Mouse (Mus musculus) heart, embryonic 13.5 days (tissue): ENCODE results near the gene Mki67. TPM values are rescaled to one million over a fixed set of nuclear protein-coding genes. Genes with fewer than 3 reads are reported as not detected.

Experiments
- ATAC-seq: fragments of 200-750 bp; cut with Nextera tagmentation; 2 replicates; pipeline ENCODE4 v1.8.0; 2017; ENCODE audit warnings: moderate TSS enrichment; ENCODE audit not compliant: insufficient number of reproducible peaks, low FRiP score, low TSS enrichment; ENCODE audit errors: extremely low read depth
- H3K27ac ChIP-seq: fragments of 300-500 bp; sonication (generic); replicated peaks from 2 replicates; pipeline ENCODE4 v1.5.1; 2015; ENCODE audit warnings: moderate library complexity, mild to moderate bottlenecking, inconsistent platforms
- H3K27me3 ChIP-seq: fragments of 300-500 bp; sonication (generic); replicated peaks from 2 replicates; pipeline ENCODE4 v1.6.1; 2015; ENCODE audit warnings: mild to moderate bottlenecking, inconsistent platforms
- H3K36me3 ChIP-seq: fragments of 300-500 bp; sonication (generic); 2 replicates; pipeline ENCODE4 v1.6.1; 2015; ENCODE audit warnings: mild to moderate bottlenecking, inconsistent platforms
- H3K4me1 ChIP-seq: fragments of 300-500 bp; sonication (generic); 2 replicates; pipeline ENCODE4 v1.6.1; 2015; ENCODE audit warnings: inconsistent platforms
- H3K4me2 ChIP-seq: fragments of 300-500 bp; sonication (generic); 2 replicates; pipeline ENCODE4 v1.6.1; 2015; ENCODE audit warnings: inconsistent platforms, mild to moderate bottlenecking, moderate library complexity
- H3K4me3 ChIP-seq: fragments of 300-500 bp; sonication (generic); 2 replicates; pipeline ENCODE4 v1.5.1; 2015; ENCODE audit warnings: moderate library complexity, mild to moderate bottlenecking, inconsistent platforms
- H3K9ac ChIP-seq: fragments of 300-500 bp; sonication (generic); 2 replicates; pipeline ENCODE4 v1.6.1; 2015; ENCODE audit warnings: inconsistent platforms, mild to moderate bottlenecking, moderate library complexity
- H3K9me3 ChIP-seq: fragments of 300-500 bp; sonication (generic); 2 replicates; pipeline ENCODE4 v1.6.1; 2016; ENCODE audit warnings: inconsistent platforms
- WGBS: fragments of 180-500 bp; shearing (Covaris S2); methylation state at CpG from one replicate; pipeline ENCODE4 v1.1.7; 2015; ENCODE audit warnings: mixed read lengths; 5-methylcytosine and 5-hydroxymethylcytosine counted together
- polyA plus RNA-seq: library from polyadenylated mRNA; unstranded; fragments of >200 nt; fragmentation: Nextera tagmentation; extraction: Ambion mirVana; gene quantifications from 2 replicates; pipeline ENCODE4 v1.2.1, GENCODE M21; 2015

Mki67 gene
- polyA plus RNA-seq, 1 experiment from 2014 or later, result 26.2 TPM

DNA sequence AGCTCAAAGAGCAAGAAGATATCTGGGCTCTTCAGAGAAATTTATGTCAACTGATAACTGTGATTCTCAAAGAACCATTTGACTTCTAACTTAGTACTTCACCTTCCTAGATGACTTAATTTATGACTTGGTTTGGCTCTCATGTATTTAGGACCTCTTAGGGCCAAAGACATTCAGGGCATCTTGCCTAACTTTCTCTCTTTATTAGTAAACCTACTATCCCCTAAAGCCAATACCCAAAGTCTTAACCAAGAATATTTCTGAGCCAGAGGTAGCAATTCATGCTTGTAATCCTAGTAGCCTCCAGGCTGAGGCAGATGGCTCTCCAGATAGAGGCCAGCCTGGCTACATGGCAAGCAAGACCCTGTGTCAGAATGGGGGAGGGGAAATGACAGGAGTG, 55.8 kb downstream of the Mki67 start:
- Histone ChIP-seq H3K27ac (no peak overlapping the region), H3K4me3 (no peak overlapping the region), H3K27me3 (0 out of 2 replicates have a peak, but pooled peaks cover under 1% of the 10 kb centered on the region), H3K4me2 (no peak overlapping the region), H3K36me3 (no peaks in the 10 kb centered on the region), H3K9me3 (no peaks in the 10 kb centered on the region), H3K9ac (no peak overlapping the region), H3K4me1 (0 out of 2 replicates have a peak, but pooled peaks cover 2% of the 10 kb centered on the region)
- ATAC-seq, result no peak

DNA sequence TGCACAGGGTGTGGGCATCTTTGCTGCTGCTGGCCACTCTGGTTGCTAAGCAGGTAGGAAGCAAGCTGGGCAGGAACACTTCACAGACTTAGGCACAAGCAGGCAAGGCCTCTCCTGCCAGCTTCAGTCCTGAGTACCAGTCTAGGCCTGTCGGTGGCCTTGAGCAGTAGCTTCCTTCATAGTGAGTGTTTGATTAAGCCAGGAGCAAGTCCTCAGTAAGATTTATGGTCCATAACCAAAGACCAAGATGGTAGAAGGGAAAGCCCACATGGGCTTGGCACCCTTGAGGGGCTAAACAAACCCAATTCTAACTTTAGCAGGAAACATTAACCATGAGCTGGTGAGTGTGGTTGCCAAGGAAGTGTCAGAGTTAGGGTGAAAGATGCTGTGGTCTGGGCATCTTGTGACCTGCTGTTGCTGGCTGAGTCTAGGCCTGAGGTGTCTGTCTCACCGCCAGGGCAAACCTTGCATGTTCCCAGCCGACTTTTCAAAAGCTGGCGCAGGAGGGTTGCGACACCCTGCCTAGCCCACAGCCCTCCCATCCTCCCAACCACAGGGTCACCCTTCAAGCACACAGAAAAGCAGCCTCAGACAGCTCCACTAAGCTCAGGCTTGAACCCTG, 56.7 kb downstream of the Mki67 start:
- no peak; the same call in 1 of the 2 replicates for ATAC-seq
- Histone ChIP-seq H3K4me1 (0 out of 2 replicates have a peak, but pooled peaks cover 2% of the 10 kb centered on the region), H3K36me3 (no peaks in the 10 kb centered on the region), H3K27ac (no peak overlapping the region), H3K4me3 (no peak overlapping the region), H3K9me3 (no peaks in the 10 kb centered on the region), H3K27me3 (peaks cover 4% of the 10 kb centered on the region; the same call in 1 of the 2 replicates), H3K9ac (no peak overlapping the region), H3K4me2 (no peak overlapping the region)
- WGBS, result 85% methylated on average over 5 of the region's 5 CpGs

DNA sequence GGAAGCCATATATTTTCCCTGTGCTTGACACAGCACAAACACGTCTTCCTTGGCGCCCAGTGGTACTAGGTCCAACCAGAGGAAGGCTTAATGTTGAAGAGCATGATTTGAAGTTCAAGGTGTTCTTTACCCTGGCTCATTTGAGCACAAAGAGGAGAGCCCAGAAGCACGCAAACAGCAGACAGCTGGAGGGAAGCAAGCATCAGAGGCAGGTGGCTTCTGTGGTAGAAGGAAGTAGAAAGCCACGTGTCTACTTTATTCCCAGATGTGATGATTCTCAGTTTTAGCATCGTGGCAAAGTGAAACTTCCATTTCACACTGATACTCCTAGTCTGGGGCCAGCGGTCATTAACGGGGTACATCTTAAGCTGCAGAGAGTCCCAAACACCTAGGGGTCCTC, 58.0 kb downstream of the Mki67 start:
- Histone ChIP-seq H3K9me3 (no peaks in the 10 kb centered on the region), H3K27ac (no peak overlapping the region), H3K27me3 (peaks cover 6% of the 10 kb centered on the region; the same call in 1 of the 2 replicates), H3K4me1 (0 out of 2 replicates have a peak, but pooled peaks cover 2% of the 10 kb centered on the region), H3K4me2 (no peak overlapping the region), H3K9ac (no peak overlapping the region), H3K4me3 (no peak overlapping the region), H3K36me3 (no peaks in the 10 kb centered on the region)
- 82% methylated on average over 7 of the region's 7 CpGs for WGBS
- no peak for ATAC-seq

DNA sequence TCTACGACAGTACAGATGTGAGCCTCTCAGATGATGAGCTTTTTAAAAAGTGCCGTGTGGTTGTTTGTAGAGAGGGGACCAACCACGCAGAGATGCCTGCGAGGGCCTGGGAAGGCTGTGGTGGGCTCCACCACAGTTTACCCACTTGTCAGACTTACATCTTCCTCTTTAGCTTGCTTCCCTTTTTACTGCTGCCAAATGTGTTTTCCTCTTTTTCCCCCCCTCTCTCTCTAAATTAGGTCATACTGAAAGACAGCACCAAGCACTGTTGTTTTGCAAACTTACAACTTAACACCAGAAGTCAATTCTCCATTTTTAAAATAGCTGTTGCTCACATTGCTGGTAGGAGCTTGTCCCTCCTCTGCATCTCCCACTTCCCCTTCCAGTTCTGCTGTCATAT, 61.0 kb downstream of the Mki67 start:
- H3K27me3 ChIP-seq, result peaks cover 6% of the 10 kb centered on the region; the same call in 1 of the 2 replicates
- no peak for ATAC-seq
- H3K9me3 ChIP-seq, result no peaks in the 10 kb centered on the region
- H3K9ac ChIP-seq, result no peak overlapping the region
- no peak overlapping the region for H3K4me3 ChIP-seq
- no peak overlapping the region for H3K4me2 ChIP-seq
- no peaks in the 10 kb centered on the region for H3K36me3 ChIP-seq
- H3K4me1 ChIP-seq, result peaks cover 8% of the 10 kb centered on the region; the same call in 1 of the 2 replicates
- H3K27ac ChIP-seq, result no peak overlapping the region
- 63% methylated on average over 4 of the region's 4 CpGs for WGBS

DNA sequence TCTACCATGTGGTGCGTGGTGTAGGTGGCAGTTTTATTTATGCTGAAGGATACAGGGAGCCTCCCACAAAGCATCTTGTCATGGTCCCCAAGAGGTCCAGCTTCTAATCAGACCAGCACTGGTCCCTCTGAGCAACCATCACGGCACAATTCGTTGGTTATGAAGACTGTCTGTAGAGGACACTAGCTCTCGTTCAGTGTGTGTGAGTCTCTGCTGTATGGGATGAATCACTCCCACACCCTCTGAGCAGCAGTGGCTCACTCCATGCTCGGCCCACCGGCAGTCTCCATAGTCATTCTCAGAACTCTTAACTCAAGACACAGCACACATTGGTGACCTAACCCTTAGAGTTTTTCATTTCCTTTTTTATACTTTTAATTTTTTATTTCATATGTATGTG, 61.9 kb downstream of the Mki67 start:
- no peaks in the 10 kb centered on the region for H3K9me3 ChIP-seq
- whole genome bisulfite sequencing, result 71% methylated on average over 6 of the region's 6 CpGs

DNA sequence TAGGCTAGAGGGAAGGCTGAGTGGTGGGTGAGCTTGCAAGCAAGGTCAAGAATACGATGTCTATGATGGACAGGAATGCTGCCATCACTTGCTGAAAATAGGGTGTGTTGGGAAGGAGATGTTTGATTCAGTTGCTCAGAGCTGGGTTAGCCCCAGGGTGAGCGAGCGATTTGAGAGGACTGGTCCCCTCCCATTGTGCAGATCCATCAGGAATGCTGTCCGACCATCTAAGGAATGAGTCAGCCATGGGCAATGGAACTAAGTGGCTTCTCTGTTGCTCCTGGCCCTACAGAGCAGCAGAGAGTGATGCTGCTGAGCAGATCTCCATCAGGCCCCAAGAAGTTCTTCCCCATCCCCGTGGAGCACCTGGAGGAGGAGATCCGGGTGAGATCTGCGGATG, 62.6 kb downstream of the Mki67 start:
- H3K4me3 ChIP-seq, result no peak overlapping the region
- H3K9me3 ChIP-seq, result no peaks in the 10 kb centered on the region
- H3K27me3 ChIP-seq, result peaks cover 6% of the 10 kb centered on the region; the same call in 1 of the 2 replicates
- H3K36me3 ChIP-seq, result no peaks in the 10 kb centered on the region
- ATAC-seq, result no peak
- no peak overlapping the region for H3K27ac ChIP-seq
- H3K4me1 ChIP-seq, result peaks cover 8% of the 10 kb centered on the region; the same call in 1 of the 2 replicates
- H3K4me2 ChIP-seq, result no peak overlapping the region
- no peak overlapping the region for H3K9ac ChIP-seq
- 80% methylated on average over 7 of the region's 7 CpGs for WGBS

More for the DNA sequence above, 61.9 kb downstream of the Mki67 start:
- peaks cover 6% of the 10 kb centered on the region; the same call in 1 of the 2 replicates for H3K27me3 ChIP-seq
- H3K4me3 ChIP-seq, result no peak overlapping the region
- ATAC-seq, result no peak
- no peak overlapping the region for H3K4me2 ChIP-seq
- no peak overlapping the region for H3K27ac ChIP-seq
- H3K36me3 ChIP-seq, result no peaks in the 10 kb centered on the region
- no peak overlapping the region for H3K9ac ChIP-seq
- H3K4me1 ChIP-seq, result peaks cover 8% of the 10 kb centered on the region; the same call in 1 of the 2 replicates

DNA sequence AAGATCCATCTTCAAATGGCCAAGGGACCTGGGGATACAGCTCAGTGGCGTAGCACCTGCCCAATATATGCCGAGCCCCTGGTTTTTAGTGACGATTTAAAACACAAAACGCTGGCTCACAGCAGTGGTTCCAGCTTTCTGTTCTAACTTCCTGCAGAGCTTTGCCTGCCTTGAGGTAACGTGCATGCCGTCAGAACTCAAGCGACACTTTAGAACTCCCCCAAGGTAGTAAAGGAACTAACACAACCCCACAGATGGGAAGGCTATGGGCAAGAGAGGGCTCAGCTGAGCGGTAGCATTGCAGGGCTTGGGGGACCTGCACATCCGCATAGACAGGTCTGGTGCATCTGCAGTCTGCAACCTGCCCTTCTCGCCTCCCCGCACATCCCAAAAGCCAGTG, 63.4 kb downstream of the Mki67 start:
- Histone ChIP-seq H3K36me3 (no peaks in the 10 kb centered on the region), H3K27ac (no peak overlapping the region), H3K4me2 (peak overlapping the region; percentile 53; the same call in 1 of the 2 replicates), H3K9ac (no peak overlapping the region; the same call in 1 of the 2 replicates), H3K9me3 (no peaks in the 10 kb centered on the region), H3K4me3 (no peak overlapping the region), H3K4me1 (peaks cover 8% of the 10 kb centered on the region; the same call in 1 of the 2 replicates), H3K27me3 (peaks cover 6% of the 10 kb centered on the region; the same call in 1 of the 2 replicates)
- no peak for ATAC-seq
- WGBS, result 72% methylated on average over 11 of the region's 11 CpGs

DNA sequence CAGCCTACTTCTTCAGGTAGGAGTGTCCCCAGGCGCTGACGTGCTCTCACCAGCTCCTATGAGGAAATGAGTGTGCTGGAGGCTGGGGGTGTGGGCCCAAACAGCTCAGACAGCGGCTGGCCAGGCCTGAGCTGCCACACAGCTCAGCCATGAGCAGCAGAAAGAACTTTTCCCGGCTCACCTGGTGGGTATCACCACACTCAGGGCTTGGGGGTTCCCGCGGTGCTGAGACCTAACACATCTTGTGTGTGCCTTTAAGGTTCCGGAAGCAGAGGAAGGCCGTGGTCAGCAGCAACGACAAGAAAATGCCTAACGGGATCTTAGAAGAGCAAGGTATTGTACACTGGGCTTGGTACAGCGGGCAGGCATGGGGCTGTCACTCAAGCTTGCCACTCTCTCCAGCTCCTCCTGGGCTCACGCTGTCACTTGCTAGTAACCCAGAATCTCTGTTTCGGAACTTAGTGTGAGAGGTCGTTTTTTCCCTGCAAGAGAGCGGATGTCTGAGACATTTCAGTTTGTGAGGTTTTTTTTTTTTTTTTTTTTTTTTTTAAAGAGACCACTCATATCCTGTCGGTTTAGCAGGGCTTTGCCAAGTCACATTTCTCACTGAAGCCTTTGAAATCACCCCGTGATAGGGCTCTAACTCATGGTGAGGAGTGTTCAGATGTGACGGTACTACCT, 64.2 kb downstream of the Mki67 start:
- H3K4me2 ChIP-seq, result peak overlapping the region; percentile 53
- H3K9me3 ChIP-seq, result no peaks in the 10 kb centered on the region
- 0 out of 2 replicates have a peak, but pooled peaks have one; percentile 16 for ATAC-seq
- peak overlapping the region; percentile 27 for H3K4me3 ChIP-seq
- peaks cover 6% of the 10 kb centered on the region; the same call in 1 of the 2 replicates for H3K4me1 ChIP-seq
- H3K36me3 ChIP-seq, result no peaks in the 10 kb centered on the region
- 51% methylated on average over 18 of the region's 18 CpGs for WGBS
- H3K27ac ChIP-seq, result peak overlapping the region; percentile 50
- peaks cover 6% of the 10 kb centered on the region; the same call in 1 of the 2 replicates for H3K27me3 ChIP-seq
- H3K9ac ChIP-seq, result peak overlapping the region; percentile 24; the same call in 1 of the 2 replicates

DNA sequence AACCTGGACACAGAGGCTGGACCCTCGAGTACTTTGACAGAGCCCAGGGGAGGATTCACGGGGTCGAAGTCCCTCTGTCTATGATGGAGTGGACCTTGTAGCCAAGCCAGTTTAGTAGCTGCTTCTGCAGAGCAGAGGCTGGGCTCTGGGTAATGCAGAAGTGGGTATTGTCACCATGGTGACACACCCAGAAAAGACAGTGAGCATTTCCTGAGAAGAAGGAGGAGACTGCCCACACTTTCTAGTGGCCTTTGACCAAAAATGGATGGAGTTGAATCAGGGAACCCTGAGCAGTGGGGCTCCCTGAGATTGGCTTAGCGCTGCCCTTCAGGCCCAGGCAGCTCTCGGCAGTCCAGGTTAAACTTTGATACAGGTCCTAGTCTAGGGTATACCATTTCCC, 66.1 kb downstream of the Mki67 start:
- H3K4me1 ChIP-seq, result peaks cover 6% of the 10 kb centered on the region; the same call in 1 of the 2 replicates
- H3K27me3 ChIP-seq, result peaks cover 3% of the 10 kb centered on the region; the same call in 1 of the 2 replicates
- H3K36me3 ChIP-seq, result no peaks in the 10 kb centered on the region
- no peak overlapping the region for H3K4me3 ChIP-seq
- H3K9ac ChIP-seq, result no peak overlapping the region
- no peaks in the 10 kb centered on the region for H3K9me3 ChIP-seq
- 72% methylated on average over 5 of the region's 5 CpGs for WGBS
- H3K27ac ChIP-seq, result no peak overlapping the region
- ATAC-seq, result no peak
- no peak overlapping the region for H3K4me2 ChIP-seq

DNA sequence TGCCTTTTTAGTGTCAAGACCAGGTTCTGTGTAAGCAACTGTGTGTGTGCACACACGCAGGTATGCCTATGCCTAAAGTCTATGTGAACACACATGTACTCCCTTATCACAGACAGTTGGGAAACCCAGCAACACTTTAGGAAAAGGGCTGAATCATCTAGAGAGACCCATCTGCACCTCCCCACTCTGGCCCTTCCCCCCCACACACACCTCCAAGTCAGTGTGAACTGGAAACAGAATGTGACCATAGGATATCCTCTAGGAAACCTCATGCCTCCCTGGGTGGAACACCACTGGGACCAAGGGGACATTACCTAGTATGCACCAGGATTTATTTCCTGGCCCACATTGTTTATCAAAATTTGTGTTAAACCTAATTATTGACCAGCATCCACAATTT, 66.9 kb downstream of the Mki67 start:
- no peak overlapping the region for H3K27ac ChIP-seq
- no peaks in the 10 kb centered on the region for H3K36me3 ChIP-seq
- no peak overlapping the region for H3K9ac ChIP-seq
- ATAC-seq, result no peak
- WGBS, result 80% methylated on average over 1 of the region's 1 CpGs
- H3K4me1 ChIP-seq, result peaks cover 6% of the 10 kb centered on the region; the same call in 1 of the 2 replicates
- no peaks in the 10 kb centered on the region for H3K9me3 ChIP-seq
- H3K4me2 ChIP-seq, result no peak overlapping the region
- H3K4me3 ChIP-seq, result no peak overlapping the region
- 0 out of 2 replicates have a peak, but pooled peaks cover 2% of the 10 kb centered on the region for H3K27me3 ChIP-seq

DNA sequence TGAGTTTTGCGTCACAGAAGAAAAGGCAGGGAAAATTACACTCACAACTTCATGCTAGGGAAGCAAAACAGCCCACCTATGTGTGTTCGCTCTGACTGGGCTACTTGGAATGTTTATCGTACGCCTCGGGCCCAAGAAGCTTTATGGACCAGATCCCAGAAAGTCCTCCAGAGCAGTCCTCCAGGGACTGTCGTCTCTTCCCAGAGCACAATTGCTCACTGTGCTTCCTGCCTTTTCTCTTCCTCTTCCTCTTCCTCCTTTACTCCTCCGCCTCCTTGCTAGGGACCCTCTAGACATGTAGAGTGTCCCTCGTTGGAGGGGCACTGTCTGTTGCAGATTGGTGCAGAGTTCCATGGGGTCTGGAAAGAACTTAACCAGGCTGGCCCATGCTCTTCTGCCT, 67.3 kb downstream of the Mki67 start:
- no peaks in the 10 kb centered on the region for H3K36me3 ChIP-seq
- no peak overlapping the region for H3K4me3 ChIP-seq
- no peak for ATAC-seq
- no peaks in the 10 kb centered on the region for H3K9me3 ChIP-seq
- H3K27me3 ChIP-seq, result no peaks in the 10 kb centered on the region
- no peak overlapping the region for H3K9ac ChIP-seq
- WGBS, result 75% methylated on average over 8 of the region's 8 CpGs
- H3K27ac ChIP-seq, result no peak overlapping the region
- no peak overlapping the region for H3K4me2 ChIP-seq
- H3K4me1 ChIP-seq, result peaks cover 6% of the 10 kb centered on the region; the same call in 1 of the 2 replicates
